Mouse (Mus musculus) liver, adult 2 months (tissue): ENCODE data around the gene Prdm16. TPM values are rescaled to one million over a fixed set of nuclear protein-coding genes. Genes with fewer than 3 reads are reported as not detected.
A peak's percentile ranks its signal among the peaks of the same experiment; 100 is the strongest.

Experiments used
- DNase-seq: peaks from one replicate; pipeline ENCODE4 v3.0.0-alpha.2; 2011; ENCODE audit warnings: low read depth, low spot score; ENCODE audit errors: extremely low read depth
- H3K27ac ChIP-seq: fragments of 200-500 bp; replicated peaks from 2 replicates; pipeline ENCODE4 v1.5.1; 2012; ENCODE audit warnings: low read depth, mild to moderate bottlenecking, control low read depth, inconsistent platforms, low read length; ENCODE audit not compliant: insufficient read depth
- H3K27me3 ChIP-seq: fragments of 200-500 bp; 2 replicates; pipeline ENCODE4 v1.6.1; 2012; ENCODE audit warnings: mild to moderate bottlenecking, moderate library complexity, low read length, inconsistent platforms; ENCODE audit not compliant: control insufficient read depth, insufficient read depth
- H3K36me3 ChIP-seq: fragments of 200-500 bp; 2 replicates; pipeline ENCODE4 v1.6.1; 2012; ENCODE audit warnings: low read length, inconsistent platforms; ENCODE audit not compliant: control insufficient read depth, insufficient read depth
- H3K4me1 ChIP-seq: fragments of 200-500 bp; 2 replicates; pipeline ENCODE4 v1.6.1; 2011; ENCODE audit warnings: low read length; ENCODE audit not compliant: control insufficient read depth, insufficient read depth
- H3K4me3 ChIP-seq: fragments of 200-500 bp; 2 replicates; pipeline ENCODE4 v1.5.1; 2011; ENCODE audit warnings: low read depth, mild to moderate bottlenecking, control low read depth, low read length, moderate library complexity; ENCODE audit not compliant: insufficient read depth
- H3K79me2 ChIP-seq: fragments of 200-500 bp; 2 replicates; pipeline ENCODE4 v1.6.1; 2012; ENCODE audit warnings: inconsistent platforms, mild to moderate bottlenecking, low read length, moderate library complexity; ENCODE audit not compliant: control insufficient read depth, insufficient read depth
- H3K9ac ChIP-seq: fragments of 200-500 bp; 2 replicates; pipeline ENCODE4 v1.6.1; 2012; ENCODE audit warnings: low read depth, mild to moderate bottlenecking, control low read depth, inconsistent platforms, low read length
- CTCF ChIP-seq: fragments of 200-500 bp; IDR thresholded peaks from 2 replicates; pipeline ENCODE4 v1.5.1; 2011; ENCODE audit warnings: low read depth, low read length, control low read depth
- POLR2A ChIP-seq: fragments of 200-500 bp; IDR thresholded peaks from 2 replicates; pipeline ENCODE4 v1.6.1; 2011; ENCODE audit warnings: low read length, control low read depth; ENCODE audit not compliant: insufficient read depth; ENCODE audit errors: extremely low read depth
- WGBS: fragments of 180-500 bp; shearing (Covaris S2); methylation state at CpG from one replicate; pipeline ENCODE4 v1.1.7; 2018; 5-methylcytosine and 5-hydroxymethylcytosine counted together
- polyA plus RNA-seq: library from polyadenylated mRNA; depleted of rRNA; stranded (reverse); fragments of >200 nt; gene quantifications from 2 replicates; pipeline ENCODE4 v1.2.3, GENCODE M21; 2012
- total RNA-seq: library from RNA; depleted of rRNA; stranded (reverse); fragments of >200 nt; gene quantifications from 2 replicates; pipeline ENCODE4 v1.2.3, GENCODE M21; 2014

Gene Prdm16
- total and polyA plus RNA-seq, 2 experiments: 0.22 to 0.37 TPM

DNA sequence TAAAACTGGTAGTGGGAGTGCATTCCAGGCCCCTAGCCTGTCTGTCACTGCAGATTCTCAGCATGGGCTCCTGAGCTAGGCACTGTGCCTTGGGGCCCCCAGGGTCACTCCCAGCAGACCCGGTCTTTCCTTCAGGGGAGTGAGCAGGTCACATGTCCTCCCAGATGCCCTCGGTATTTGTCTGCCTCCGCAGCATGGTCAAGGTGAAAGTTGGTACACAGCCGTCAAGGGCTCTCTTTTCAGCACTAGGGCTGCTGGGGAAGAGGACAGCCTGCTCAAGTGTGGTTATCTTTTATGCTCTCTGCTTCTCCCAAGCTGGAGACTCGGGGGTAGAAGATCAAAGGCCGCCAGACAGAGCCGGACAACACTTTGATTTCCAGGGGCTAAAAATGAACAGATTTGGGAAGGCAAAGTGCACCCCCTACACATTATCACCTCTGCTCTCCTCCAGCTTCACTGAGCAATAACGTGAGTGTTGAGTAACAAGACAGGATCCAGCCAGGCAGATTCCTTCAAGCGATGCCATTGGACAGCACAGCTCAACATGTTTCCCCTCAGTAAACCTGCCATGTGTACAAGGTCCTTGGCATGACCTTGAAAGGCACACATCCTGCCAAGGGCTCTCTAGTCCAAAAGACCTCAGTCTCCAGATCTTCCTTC is 193.9 kb downstream of the Prdm16 start:
- no peaks in the 10 kb centered on the region for H3K79me2 ChIP-seq
- H3K4me1 ChIP-seq: no peaks in the 10 kb centered on the region
- H3K27me3 ChIP-seq: no peaks in the 10 kb centered on the region
- H3K27ac ChIP-seq: no peak overlapping the region
- no peak overlapping the region for H3K4me3 ChIP-seq
- DNase-seq: no peak
- no peaks in the 10 kb centered on the region for H3K36me3 ChIP-seq
- 27% methylated on average over 9 of the region's 9 CpGs for WGBS
- H3K9ac ChIP-seq: no peak overlapping the region
- TF ChIP-seq POLR2A (no peak), CTCF (no peak)

- TF ChIP-seq CTCF: no peak
- no peak for TF ChIP-seq POLR2A
- H3K27me3 ChIP-seq: no peaks in the 10 kb centered on the region
Observed at GRCm38 (mm10) chr4:154439455-154440052, 197.1 kb downstream of the Prdm16 start.

DNA sequence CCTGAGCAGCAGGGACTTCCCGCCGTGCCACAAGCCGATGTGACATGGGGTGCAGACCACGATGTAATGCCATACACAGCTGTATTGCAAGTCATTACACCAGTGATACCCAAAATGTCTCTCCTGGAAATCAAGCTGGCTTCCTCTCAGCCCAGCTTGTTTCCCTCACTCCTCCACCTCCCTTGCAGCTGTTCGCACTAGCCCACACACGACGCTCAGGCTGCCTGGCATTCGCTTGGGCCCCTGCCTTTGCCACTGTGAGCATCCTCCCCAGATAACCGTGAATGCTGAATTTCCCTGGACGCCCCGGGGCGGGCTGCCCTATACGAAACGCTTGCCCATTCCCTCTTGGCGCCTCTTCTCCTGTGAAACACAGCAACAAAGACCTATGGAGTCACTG is 198.1 kb downstream of the Prdm16 start:
- no peaks in the 10 kb centered on the region for H3K27me3 ChIP-seq
- H3K79me2 ChIP-seq: no peaks in the 10 kb centered on the region
- 87% methylated on average over 15 of the region's 15 CpGs for WGBS
- H3K27ac ChIP-seq: no peak overlapping the region
- no peak for DNase-seq
- TF ChIP-seq POLR2A (no peak), CTCF (no peak)
- no peak overlapping the region for H3K9ac ChIP-seq
- H3K4me3 ChIP-seq: no peak overlapping the region
- no peaks in the 10 kb centered on the region for H3K36me3 ChIP-seq
- no peaks in the 10 kb centered on the region for H3K4me1 ChIP-seq

More at GRCm38 (mm10) chr4:154439455-154440052, 197.1 kb downstream of the Prdm16 start:
- Histone ChIP-seq H3K79me2 (no peaks in the 10 kb centered on the region), H3K4me3 (no peak overlapping the region), H3K36me3 (no peaks in the 10 kb centered on the region), H3K4me1 (no peaks in the 10 kb centered on the region), H3K27ac (no peak overlapping the region), H3K9ac (no peak overlapping the region)
- 80% methylated on average over 14 of the region's 14 CpGs for WGBS
- DNase-seq: no peak

DNA sequence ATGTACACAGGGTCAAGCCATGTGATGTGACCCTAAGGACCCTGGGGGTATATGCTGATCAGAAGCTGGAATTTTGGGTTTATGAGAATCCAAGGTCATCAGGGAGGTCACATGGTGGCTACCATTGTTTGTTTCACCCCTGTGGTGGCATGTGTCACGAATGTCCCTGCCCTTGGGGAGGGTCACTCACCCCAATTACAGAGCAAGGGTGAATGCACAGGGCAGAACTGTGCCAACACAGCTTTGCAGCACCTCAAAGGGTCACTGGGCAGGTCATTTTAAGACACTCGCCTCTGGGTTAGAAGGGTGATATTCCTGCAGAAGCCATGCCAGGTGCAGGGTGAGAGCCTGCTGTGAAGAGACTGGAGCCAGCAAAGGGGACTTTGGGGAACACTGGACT is 206.9 kb downstream of the Prdm16 start:
- Histone ChIP-seq H3K4me1 (peaks cover 4% of the 10 kb centered on the region; the same call in 1 of the 2 replicates), H3K79me2 (no peaks in the 10 kb centered on the region), H3K9ac (no peak overlapping the region), H3K27ac (no peak overlapping the region), H3K36me3 (no peaks in the 10 kb centered on the region), H3K27me3 (no peaks in the 10 kb centered on the region), H3K4me3 (no peak overlapping the region)
- WGBS: 15% methylated on average over 2 of the region's 2 CpGs
- no peak for TF ChIP-seq CTCF
- TF ChIP-seq POLR2A: no peak
- peak; percentile 31 for DNase-seq

DNA sequence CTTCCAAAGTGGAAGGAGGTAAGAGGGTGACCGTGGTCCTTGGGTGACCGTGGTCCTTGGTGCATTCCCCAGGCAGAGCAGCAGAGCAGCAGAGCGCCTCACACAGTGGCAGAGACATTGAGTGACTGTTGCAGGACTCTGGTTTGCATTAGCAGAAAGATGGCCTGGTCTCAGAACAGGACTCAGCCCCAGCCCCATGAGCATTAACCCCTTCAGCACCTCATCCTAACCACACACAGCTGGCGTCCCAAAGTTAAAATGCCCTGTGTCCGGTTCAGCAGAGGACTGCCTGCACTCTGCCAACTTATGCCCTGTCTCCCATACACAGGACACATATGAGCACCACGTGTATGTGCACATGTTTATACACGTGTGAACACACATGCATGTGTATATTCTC is 209.8 kb downstream of the Prdm16 start:
- DNase-seq: no peak
- no peaks in the 10 kb centered on the region for H3K36me3 ChIP-seq
- WGBS: 83% methylated on average over 7 of the region's 7 CpGs
- no peak for TF ChIP-seq POLR2A
- TF ChIP-seq CTCF: no peak
- H3K79me2 ChIP-seq: no peaks in the 10 kb centered on the region
- H3K4me1 ChIP-seq: peaks cover 4% of the 10 kb centered on the region; the same call in 1 of the 2 replicates
- no peak overlapping the region for H3K9ac ChIP-seq
- H3K27ac ChIP-seq: no peak overlapping the region
- H3K27me3 ChIP-seq: no peaks in the 10 kb centered on the region
- no peak overlapping the region for H3K4me3 ChIP-seq

DNA sequence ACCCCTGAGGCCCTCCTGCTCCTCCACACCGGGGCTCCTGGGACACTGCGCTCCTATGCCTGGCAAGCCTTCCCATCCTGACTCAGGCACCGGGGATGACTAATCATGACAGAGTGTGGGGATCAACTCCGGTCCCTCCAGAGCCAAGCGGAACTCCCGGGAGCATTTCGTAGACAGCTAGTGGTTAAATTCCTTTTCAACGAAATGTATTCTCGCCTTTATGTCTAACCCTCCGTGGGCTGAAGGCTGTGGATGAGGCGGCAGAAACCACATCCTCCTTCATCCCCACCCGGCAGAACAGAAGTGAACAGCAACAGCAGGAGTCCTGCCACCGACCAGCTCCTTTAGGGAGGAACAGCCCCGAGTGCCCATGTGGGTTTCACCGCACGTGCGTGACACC is 211.4 kb downstream of the Prdm16 start:
- Histone ChIP-seq H3K36me3 (no peaks in the 10 kb centered on the region), H3K9ac (no peak overlapping the region), H3K4me3 (no peak overlapping the region), H3K79me2 (no peaks in the 10 kb centered on the region), H3K27ac (no peak overlapping the region), H3K4me1 (peaks cover 4% of the 10 kb centered on the region; the same call in 1 of the 2 replicates), H3K27me3 (no peaks in the 10 kb centered on the region)
- WGBS: 76% methylated on average over 17 of the region's 17 CpGs
- DNase-seq: no peak
- TF ChIP-seq CTCF (no peak), POLR2A (no peak)
